Mouse (Mus musculus): ENCODE results near the gene Dnajc28. TPM values are rescaled to one million over a fixed set of nuclear protein-coding genes. Genes with fewer than 3 reads are reported as not detected.

The Dnajc28 gene
- polyA plus RNA-seq, 1 experiment from 2014 or later = 7.0 TPM

DNA sequence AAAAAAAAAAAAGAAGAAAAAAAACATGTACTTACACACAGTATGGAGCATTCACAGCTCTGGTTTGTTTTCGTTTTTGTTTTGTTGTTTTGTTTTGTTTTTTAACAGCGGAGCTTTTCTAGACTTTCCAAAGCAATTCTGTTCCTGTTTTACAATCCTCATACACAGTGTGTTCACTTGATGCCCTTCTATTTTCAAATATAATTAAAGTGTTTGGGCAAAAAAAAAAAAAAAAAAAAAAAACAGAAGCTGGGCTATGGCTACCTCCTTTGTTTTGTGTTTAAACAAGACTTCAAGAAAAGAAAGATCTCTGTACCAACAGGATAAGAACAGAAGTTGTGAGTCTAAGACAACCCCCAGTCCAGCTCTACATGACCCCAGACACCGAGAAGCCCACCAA is 30.1 kb downstream of the Dnajc28 start:
- 0 out of 2 replicates have a peak, but pooled peaks cover 2% of the 10 kb centered on the region for H3K4me1 ChIP-seq (replicated peaks)
- peaks cover 6% of the 10 kb centered on the region; the same call in 1 of the 2 replicates for H3K36me3 ChIP-seq
- H3K9ac ChIP-seq = no peak overlapping the region
- no peaks in the 10 kb centered on the region for H3K9me3 ChIP-seq (replicated peaks)
- H3K27me3 ChIP-seq = no peaks in the 10 kb centered on the region
- no peak for ATAC-seq (replicated peaks; ENCODE audit: insufficient number of reproducible peaks, insufficient read depth, low FRiP score, low read depth)
- no peak overlapping the region for H3K4me2 ChIP-seq
- H3K4me3 ChIP-seq = no peak overlapping the region
- 84% methylated on average over 3 of the region's 3 CpGs for WGBS
- no peak overlapping the region for H3K27ac ChIP-seq

DNA sequence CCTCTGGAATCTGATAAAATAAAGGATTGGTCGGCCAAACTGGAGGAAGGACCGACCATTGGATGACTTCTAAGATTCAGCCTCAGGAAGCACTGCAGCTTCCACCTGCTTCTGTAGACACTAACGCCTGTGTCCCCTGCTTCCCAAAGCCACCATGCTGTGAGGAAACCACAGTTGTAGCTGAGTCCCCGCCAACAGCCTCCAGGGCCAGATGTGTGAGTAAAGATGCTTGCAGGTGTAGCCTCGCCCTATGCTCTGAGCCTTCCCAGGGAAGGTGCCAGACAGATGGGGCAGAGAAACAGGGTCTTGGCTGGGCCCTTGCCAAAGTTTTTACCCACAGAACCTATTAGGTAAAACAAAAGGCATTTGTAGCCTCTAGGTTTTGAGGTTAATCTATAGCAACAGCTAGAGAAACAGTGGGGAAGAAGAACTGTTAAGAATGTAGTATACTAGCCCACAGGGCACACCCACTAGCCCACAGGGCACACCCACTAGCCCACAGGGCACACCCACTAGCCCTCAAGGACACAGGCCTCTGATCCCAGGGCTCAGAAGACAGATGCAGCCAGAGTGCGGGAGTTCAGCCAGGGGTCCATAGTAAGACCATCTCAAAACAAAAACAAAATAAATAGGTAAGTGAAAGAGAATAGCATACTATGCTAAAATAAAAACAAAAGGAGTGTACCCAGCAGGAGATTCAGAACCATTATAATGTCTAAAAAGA is 30.9 kb downstream of the Dnajc28 start:
- WGBS = 65% methylated on average over 6 of the region's 6 CpGs
- H3K36me3 ChIP-seq = peaks cover 6% of the 10 kb centered on the region; the same call in 1 of the 2 replicates

DNA sequence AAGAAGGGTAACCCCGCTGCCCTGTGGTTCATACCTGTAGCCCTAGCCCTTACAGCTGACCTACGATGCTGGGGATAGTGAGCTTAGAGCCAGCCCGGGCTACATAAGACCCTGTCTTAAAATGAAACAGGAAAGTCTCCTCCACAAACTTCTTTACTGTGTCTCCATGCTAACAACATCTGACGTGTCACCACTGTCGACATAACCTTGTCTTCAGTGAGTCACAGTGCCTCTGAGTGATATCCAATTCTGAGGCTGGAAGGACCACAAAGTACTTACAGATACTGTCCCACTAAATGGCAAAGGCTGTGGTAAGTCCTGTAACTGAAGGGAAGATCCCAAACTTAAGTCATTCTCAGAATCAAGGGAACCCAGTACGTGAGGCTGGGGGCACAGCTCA is 32.6 kb downstream of the Dnajc28 start:
- ATAC-seq (replicated peaks; ENCODE audit: insufficient number of reproducible peaks, insufficient read depth, low FRiP score, low read depth) = no peak
- peaks cover 14% of the 10 kb centered on the region for H3K36me3 ChIP-seq
- H3K4me2 ChIP-seq = no peak overlapping the region
- 84% methylated on average over 6 of the region's 6 CpGs for WGBS
- H3K27me3 ChIP-seq = no peaks in the 10 kb centered on the region
- H3K27ac ChIP-seq = no peak overlapping the region
- no peak overlapping the region for H3K9ac ChIP-seq
- no peak overlapping the region for H3K4me3 ChIP-seq
- no peaks in the 10 kb centered on the region for H3K4me1 ChIP-seq (replicated peaks)
- no peaks in the 10 kb centered on the region for H3K9me3 ChIP-seq (replicated peaks)

More for the DNA sequence above, 30.9 kb downstream of the Dnajc28 start:
- no peak overlapping the region for H3K4me3 ChIP-seq
- ATAC-seq (replicated peaks; ENCODE audit: insufficient number of reproducible peaks, insufficient read depth, low FRiP score, low read depth) = no peak
- H3K27me3 ChIP-seq = no peaks in the 10 kb centered on the region
- no peak overlapping the region for H3K27ac ChIP-seq
- H3K9me3 ChIP-seq (replicated peaks) = no peaks in the 10 kb centered on the region
- no peak overlapping the region for H3K4me2 ChIP-seq
- H3K9ac ChIP-seq = no peak overlapping the region
- H3K4me1 ChIP-seq (replicated peaks) = 0 out of 2 replicates have a peak, but pooled peaks cover 2% of the 10 kb centered on the region

DNA sequence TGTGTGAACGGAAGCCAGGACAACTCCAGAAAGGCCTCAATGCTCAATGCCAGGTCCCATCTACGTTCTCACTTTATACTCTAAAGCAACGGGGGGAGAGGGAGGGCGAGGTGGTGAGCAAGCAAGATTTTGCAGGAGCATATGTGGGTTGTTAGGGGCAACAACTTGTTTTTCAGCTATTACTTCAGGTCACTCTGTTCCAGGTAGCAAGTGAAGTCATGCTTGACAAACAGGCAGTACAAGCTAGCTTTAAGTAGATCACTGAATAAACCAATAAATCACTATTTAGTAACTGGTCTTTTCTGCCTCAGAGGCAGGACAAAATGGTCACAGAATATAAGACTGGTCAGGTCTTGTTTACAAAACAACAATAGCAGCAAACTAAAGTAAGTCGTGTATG is 33.2 kb downstream of the Dnajc28 start:
- Histone ChIP-seq H3K4me1 (replicated peaks) (no peaks in the 10 kb centered on the region), H3K4me2 (no peak overlapping the region), H3K9me3 (replicated peaks) (no peaks in the 10 kb centered on the region), H3K27me3 (no peaks in the 10 kb centered on the region), H3K9ac (no peak overlapping the region), H3K27ac (no peak overlapping the region), H3K4me3 (no peak overlapping the region), H3K36me3 (peaks cover 16% of the 10 kb centered on the region)
- WGBS = 90% methylated on average over 5 of the region's 5 CpGs
- ATAC-seq (replicated peaks; ENCODE audit: insufficient number of reproducible peaks, insufficient read depth, low FRiP score, low read depth) = no peak

DNA sequence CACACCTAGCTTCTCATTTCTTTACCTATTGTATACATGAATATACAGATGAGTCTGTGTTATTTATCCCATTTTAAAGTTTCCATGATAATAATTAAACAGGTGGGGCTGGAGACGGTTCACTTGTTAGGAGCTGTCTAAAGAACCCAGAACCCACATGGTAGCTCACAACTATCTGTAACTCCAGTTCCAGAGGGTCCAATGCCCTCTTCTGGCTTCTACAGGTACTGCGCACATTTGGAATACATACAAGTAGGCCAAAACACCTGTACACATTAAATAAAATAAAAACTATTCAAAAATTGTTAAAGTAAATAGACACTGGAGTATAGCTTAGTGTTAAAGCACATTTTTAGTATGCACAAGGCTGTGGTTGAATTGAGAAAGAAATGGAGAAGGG is 36.5 kb downstream of the Dnajc28 start:
- H3K9ac ChIP-seq = no peak overlapping the region
- H3K4me3 ChIP-seq = no peak overlapping the region
- no peaks in the 10 kb centered on the region for H3K4me1 ChIP-seq (replicated peaks)
- no peaks in the 10 kb centered on the region for H3K27me3 ChIP-seq
- H3K27ac ChIP-seq = no peak overlapping the region
- peaks cover 19% of the 10 kb centered on the region for H3K36me3 ChIP-seq
- H3K4me2 ChIP-seq = no peak overlapping the region
- WGBS = 79% methylated on average over 2 of the region's 2 CpGs
- no peak for ATAC-seq (replicated peaks; ENCODE audit: insufficient number of reproducible peaks, insufficient read depth, low FRiP score, low read depth)
- H3K9me3 ChIP-seq (replicated peaks) = no peaks in the 10 kb centered on the region

DNA sequence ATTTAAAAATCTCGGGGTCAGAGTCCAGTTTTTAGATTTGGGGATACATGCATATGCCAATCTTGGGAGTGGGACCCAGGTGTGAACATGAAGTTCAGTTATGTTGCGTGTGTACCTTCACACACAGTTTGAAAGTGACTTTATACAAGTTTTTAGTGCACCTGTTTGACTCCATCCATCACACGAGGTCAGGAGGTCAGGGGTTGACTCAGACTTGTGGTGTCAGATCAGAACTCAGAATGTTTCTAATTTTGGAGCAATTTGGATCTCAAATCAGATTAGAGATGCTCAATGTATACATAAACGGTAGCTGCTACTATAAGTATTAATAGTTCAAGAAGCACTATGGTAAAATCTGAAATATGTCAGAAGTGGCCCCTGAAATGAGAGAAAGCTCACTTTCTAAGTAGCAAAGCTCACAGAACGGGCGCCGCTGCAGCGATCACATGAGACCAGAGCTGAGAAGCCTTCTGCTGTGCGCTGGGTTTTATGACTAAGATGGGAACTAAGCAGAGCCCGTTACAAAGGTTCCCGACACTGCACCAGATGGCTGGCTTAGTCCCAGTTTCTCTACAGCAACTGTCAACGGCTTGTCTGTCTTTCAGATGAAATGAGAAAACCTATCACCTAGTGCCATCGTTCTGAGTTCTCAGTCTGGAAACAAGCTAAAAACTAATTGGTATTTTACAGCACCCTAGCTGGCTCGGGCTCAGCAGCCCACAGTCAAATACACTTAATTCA is 39.7 kb downstream of the Dnajc28 start:
- Histone ChIP-seq H3K36me3 (peaks cover 23% of the 10 kb centered on the region), H3K4me1 (replicated peaks) (peaks cover 2% of the 10 kb centered on the region; the same call in 1 of the 2 replicates), H3K27ac (no peak overlapping the region), H3K9ac (no peak overlapping the region), H3K4me2 (no peak overlapping the region), H3K27me3 (no peaks in the 10 kb centered on the region), H3K9me3 (replicated peaks) (no peaks in the 10 kb centered on the region), H3K4me3 (no peak overlapping the region)
- 76% methylated on average over 14 of the region's 14 CpGs for WGBS
- ATAC-seq (replicated peaks; ENCODE audit: insufficient number of reproducible peaks, insufficient read depth, low FRiP score, low read depth) = no peak

DNA sequence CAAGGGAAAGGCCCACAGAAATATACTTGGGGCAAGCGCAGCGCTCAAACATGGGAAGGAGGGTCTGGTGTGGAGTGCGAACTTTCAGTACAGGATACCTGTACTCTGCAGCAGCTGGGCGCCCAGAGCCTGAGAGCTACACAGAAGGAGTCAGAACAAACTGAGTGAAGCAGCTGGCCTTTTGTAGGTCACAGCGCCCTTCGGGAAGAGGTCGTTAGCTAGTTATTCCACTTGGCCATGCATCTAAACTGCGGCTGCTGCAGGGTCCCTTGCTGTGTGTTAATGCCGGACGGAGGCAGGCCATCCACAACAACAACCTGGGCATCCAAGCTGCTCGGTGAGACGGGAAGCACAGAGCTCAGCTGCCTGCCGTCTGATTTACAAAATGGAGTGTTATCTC is 43.7 kb downstream of the Dnajc28 start:
- H3K27ac ChIP-seq = no peak overlapping the region
- H3K27me3 ChIP-seq = no peaks in the 10 kb centered on the region
- H3K9ac ChIP-seq = no peak overlapping the region
- peaks cover 2% of the 10 kb centered on the region; the same call in 1 of the 2 replicates for H3K4me1 ChIP-seq (replicated peaks)
- WGBS = 71% methylated on average over 13 of the region's 13 CpGs
- H3K4me3 ChIP-seq = no peak overlapping the region
- H3K36me3 ChIP-seq = peaks cover 13% of the 10 kb centered on the region
- H3K9me3 ChIP-seq (replicated peaks) = no peaks in the 10 kb centered on the region
- ATAC-seq (replicated peaks; ENCODE audit: insufficient number of reproducible peaks, insufficient read depth, low FRiP score, low read depth) = no peak
- H3K4me2 ChIP-seq = no peak overlapping the region

DNA sequence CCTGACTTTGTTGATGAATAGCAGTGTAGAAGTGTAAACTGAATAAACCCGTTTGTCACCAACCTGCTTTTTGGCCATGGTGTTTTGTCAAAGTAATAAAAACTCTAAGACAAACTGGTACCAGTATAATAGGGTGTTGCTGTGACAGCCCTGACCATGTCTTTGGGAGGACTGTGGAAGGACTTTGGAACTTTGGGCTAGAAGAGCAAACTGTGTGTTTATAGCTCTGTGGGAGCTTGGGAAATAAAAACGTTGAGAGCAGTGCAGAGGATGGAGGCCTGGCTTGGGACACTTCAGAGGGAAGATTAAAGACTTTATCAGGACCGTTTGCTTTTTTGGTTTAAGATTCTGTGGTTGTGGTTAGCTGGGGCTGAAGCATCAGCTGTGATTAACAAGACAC is 47.7 kb downstream of the Dnajc28 start:
- H3K4me3 ChIP-seq = no peak overlapping the region
- no peak overlapping the region for H3K27ac ChIP-seq
- no peaks in the 10 kb centered on the region for H3K9me3 ChIP-seq (replicated peaks)
- no peaks in the 10 kb centered on the region for H3K27me3 ChIP-seq
- no peak overlapping the region for H3K9ac ChIP-seq
- H3K4me1 ChIP-seq (replicated peaks) = peaks cover 2% of the 10 kb centered on the region; the same call in 1 of the 2 replicates
- 51% methylated on average over 3 of the region's 3 CpGs for WGBS
- H3K4me2 ChIP-seq = no peak overlapping the region
- no peaks in the 10 kb centered on the region for H3K36me3 ChIP-seq
- no peak for ATAC-seq (replicated peaks; ENCODE audit: insufficient number of reproducible peaks, insufficient read depth, low FRiP score, low read depth)

DNA sequence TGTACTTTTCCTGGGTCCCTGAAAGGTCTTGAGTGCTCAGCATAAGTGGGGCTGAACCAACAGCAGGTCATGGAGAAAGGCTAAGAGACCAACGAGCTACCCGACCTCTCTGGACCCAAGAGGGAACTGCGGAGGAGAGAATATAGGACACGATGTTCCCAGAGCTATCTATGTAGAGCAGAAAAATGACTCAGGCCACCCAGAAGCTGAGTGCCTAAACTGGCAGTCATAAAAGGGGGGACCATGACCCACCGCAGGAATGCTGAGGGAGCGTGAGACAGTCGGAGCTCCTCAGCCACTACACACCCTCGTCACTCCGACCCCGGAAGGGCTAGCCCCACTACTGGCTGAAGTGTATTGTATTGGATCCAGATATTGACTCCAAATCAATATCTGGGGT is 49.9 kb downstream of the Dnajc28 start:
- no peaks in the 10 kb centered on the region for H3K9me3 ChIP-seq (replicated peaks)
- H3K4me1 ChIP-seq (replicated peaks) = peaks cover 2% of the 10 kb centered on the region; the same call in 1 of the 2 replicates
- H3K27me3 ChIP-seq = no peaks in the 10 kb centered on the region
- no peak overlapping the region for H3K27ac ChIP-seq
- ATAC-seq (replicated peaks; ENCODE audit: insufficient number of reproducible peaks, insufficient read depth, low FRiP score, low read depth) = no peak
- WGBS = 86% methylated on average over 10 of the region's 10 CpGs
- H3K9ac ChIP-seq = no peak overlapping the region
- H3K36me3 ChIP-seq = peaks cover 3% of the 10 kb centered on the region; the same call in 1 of the 2 replicates
- H3K4me3 ChIP-seq = no peak overlapping the region
- no peak overlapping the region for H3K4me2 ChIP-seq

DNA sequence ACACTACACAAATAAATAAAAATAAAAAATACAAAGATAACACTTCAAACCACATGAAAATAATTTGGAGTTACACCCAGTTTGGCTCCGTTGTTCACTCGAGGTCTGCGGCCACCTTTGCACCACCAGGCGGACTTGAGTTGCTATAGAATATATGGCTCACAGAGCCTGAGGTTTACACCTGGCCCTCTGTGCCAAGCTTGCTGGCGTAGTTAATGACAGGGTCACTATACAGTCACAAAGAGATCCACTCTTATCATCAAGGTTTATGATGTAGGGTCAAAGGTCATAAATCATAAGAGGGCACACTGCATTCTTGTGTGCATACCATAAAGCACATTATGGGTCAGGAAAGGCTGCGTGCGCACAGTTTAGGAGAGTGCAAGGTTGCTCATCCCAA is 52.8 kb downstream of the Dnajc28 start:
- 81% methylated on average over 7 of the region's 7 CpGs for WGBS
- no peak overlapping the region for H3K4me3 ChIP-seq
- H3K27ac ChIP-seq = no peak overlapping the region

DNA sequence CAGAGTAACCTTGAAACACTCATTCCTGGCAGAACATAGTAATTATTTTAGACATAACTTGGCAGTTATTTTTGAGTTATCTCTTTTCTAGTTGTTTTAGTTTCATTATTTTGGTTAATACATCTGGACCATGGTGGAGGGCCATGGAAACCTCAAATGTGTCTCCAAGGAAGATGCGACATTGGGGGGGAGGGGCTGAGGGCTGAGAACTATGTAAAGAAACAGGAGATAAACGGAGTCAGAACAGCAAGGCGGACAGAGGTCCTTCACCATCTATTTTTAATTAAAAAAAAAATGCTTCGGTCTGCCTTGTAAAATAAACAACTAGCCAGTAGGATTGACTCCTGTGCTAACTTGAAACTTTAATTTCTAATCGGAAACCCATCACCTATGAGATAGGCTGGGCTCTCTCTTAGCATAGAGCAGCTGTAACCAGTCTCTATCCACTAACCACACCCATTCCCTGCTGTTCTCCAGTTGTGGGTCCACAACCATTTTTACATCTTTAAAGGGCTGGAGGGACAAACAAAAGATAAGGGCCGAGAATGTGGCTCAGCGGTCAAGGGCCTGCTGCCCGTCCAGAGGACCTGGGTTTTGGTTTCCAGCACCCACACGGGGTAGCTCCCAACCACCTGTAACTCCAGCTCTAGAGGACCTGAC is 53.4 kb downstream of the Dnajc28 start:
- 52% methylated on average over 9 of the region's 9 CpGs for WGBS
- no peak overlapping the region for H3K27ac ChIP-seq
- no peak overlapping the region for H3K9ac ChIP-seq
- no peak overlapping the region for H3K4me3 ChIP-seq
- no peak for ATAC-seq (replicated peaks; ENCODE audit: insufficient number of reproducible peaks, insufficient read depth, low FRiP score, low read depth)
- no peak overlapping the region for H3K4me2 ChIP-seq
- H3K9me3 ChIP-seq (replicated peaks) = no peaks in the 10 kb centered on the region
- H3K36me3 ChIP-seq = peaks cover 34% of the 10 kb centered on the region
- H3K4me1 ChIP-seq (replicated peaks) = peaks cover 5% of the 10 kb centered on the region; the same call in 1 of the 2 replicates
- H3K27me3 ChIP-seq = no peaks in the 10 kb centered on the region

More for the DNA sequence above, 52.8 kb downstream of the Dnajc28 start:
- Histone ChIP-seq H3K36me3 (peaks cover 30% of the 10 kb centered on the region), H3K9ac (no peak overlapping the region), H3K9me3 (replicated peaks) (no peaks in the 10 kb centered on the region), H3K27me3 (no peaks in the 10 kb centered on the region), H3K4me2 (no peak overlapping the region), H3K4me1 (replicated peaks) (peaks cover 5% of the 10 kb centered on the region; the same call in 1 of the 2 replicates)
- ATAC-seq (replicated peaks; ENCODE audit: insufficient number of reproducible peaks, insufficient read depth, low FRiP score, low read depth) = no peak

All from heart, embryonic 15.5 days (tissue).